Mouse (Mus musculus) embryo, embryonic 11.5 days (tissue): ENCODE measurements around the gene Pds5b.
"Not testable (repeated sequence)": the region's sequence is repeated elsewhere in the genome, so short reads cannot be mapped to it uniquely, and the experiment has no call there.

ENCODE experiments used
- DNase-seq: peaks from one replicate; pipeline ENCODE4 v3.0.0-alpha.2; 2012; ENCODE audit warnings: low read depth, low spot score

Gene Pds5b

GRCm38 (mm10) chr5:150702714-150703113 is 29.2 kb downstream of the Pds5b start:
- DNase-seq = no peak

- not testable (repeated sequence) for DNase-seq
Observed at GRCm38 (mm10) chr5:150706651-150707050, 33.1 kb downstream of the Pds5b start.

- not testable (repeated sequence) for DNase-seq
Observed at GRCm38 (mm10) chr5:150707181-150707580, 33.6 kb downstream of the Pds5b start.

GRCm38 (mm10) chr5:150711503-150711902 is 38.0 kb downstream of the Pds5b start:
- no peak for DNase-seq

- no peak for DNase-seq
Observed at GRCm38 (mm10) chr5:150713431-150713830, 39.9 kb downstream of the Pds5b start.

GRCm38 (mm10) chr5:150717775-150718174 is 44.2 kb downstream of the Pds5b start:
- DNase-seq = peak; percentile 20

GRCm38 (mm10) chr5:150724641-150725040 is 51.1 kb downstream of the Pds5b start:
- no peak for DNase-seq

- not testable (repeated sequence) for DNase-seq
Observed at GRCm38 (mm10) chr5:150737028-150737427, 63.5 kb downstream of the Pds5b start.

- no peak for DNase-seq
Observed at GRCm38 (mm10) chr5:150739311-150739710, 65.8 kb downstream of the Pds5b start.

- no peak for DNase-seq
Observed at GRCm38 (mm10) chr5:150740597-150740996, 67.1 kb downstream of the Pds5b start.

- no peak for DNase-seq
Observed at GRCm38 (mm10) chr5:150756623-150757022, 83.1 kb downstream of the Pds5b start.

GRCm38 (mm10) chr5:150772403-150772802 is 98.9 kb downstream of the Pds5b start:
- peak; percentile 14 for DNase-seq

- no peak for DNase-seq
Observed at GRCm38 (mm10) chr5:150773083-150773482, 99.5 kb downstream of the Pds5b start.

- no peak for DNase-seq
Observed at GRCm38 (mm10) chr5:150788261-150788660, 114.7 kb downstream of the Pds5b start.

GRCm38 (mm10) chr5:150789039-150789438 is 115.5 kb downstream of the Pds5b start:
- no peak for DNase-seq

GRCm38 (mm10) chr5:150794181-150794580 is 120.6 kb downstream of the Pds5b start:
- DNase-seq = no peak

- no peak for DNase-seq
Observed at GRCm38 (mm10) chr5:150800056-150800455, 126.5 kb downstream of the Pds5b start.

GRCm38 (mm10) chr5:150814111-150814990 is 140.8 kb downstream of the Pds5b start:
- no peak for DNase-seq

GRCm38 (mm10) chr5:150815400-150815799 is 141.9 kb downstream of the Pds5b start:
- DNase-seq = no peak

GRCm38 (mm10) chr5:150816775-150817174 is 143.2 kb downstream of the Pds5b start:
- no peak for DNase-seq

GRCm38 (mm10) chr5:150818041-150818440 is 144.5 kb downstream of the Pds5b start:
- no peak for DNase-seq

- no peak for DNase-seq
Observed at GRCm38 (mm10) chr5:150818886-150819285, 145.3 kb downstream of the Pds5b start.

GRCm38 (mm10) chr5:150819520-150819919 is 146.0 kb downstream of the Pds5b start:
- no peak for DNase-seq
